Mouse (Mus musculus): ENCODE measurements around the gene Lrrc45. TPM values are rescaled to one million over a fixed set of nuclear protein-coding genes. Genes with fewer than 3 reads are reported as not detected.
"Not testable (repeated sequence)": the region's sequence is repeated elsewhere in the genome, so short reads cannot be mapped to it uniquely, and the experiment has no call there.

Gene Lrrc45
- total RNA-seq, 2 experiments from 2014 or later = 58.3 to 66.0 TPM

DNA sequence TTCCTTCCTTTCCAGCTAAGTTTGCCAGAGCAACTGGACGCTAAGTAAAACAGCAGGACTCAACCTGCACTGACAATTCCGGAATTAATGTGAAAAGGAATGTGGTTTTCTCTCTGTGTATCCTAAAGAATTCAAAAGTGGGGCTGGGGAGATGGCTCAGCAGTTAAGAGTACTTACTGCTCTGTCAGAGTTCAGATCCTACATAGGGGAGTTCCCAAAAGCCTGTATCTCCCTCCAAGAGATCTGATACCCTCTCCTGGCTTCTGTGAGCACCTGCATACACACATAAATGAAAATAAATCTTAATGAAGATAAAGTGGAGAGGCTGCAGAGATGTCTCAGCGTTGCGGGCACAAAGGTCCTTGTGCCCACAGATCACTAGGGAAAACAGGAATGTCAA, 37.9 kb downstream of the Lrrc45 start:
- intact Hi-C loops (cut with DNase I) = no loop called here
- DNase-seq (ENCODE audit: extremely low spot score in 1 of 2, low spot score in 2 of 2) = no peak

DNA sequence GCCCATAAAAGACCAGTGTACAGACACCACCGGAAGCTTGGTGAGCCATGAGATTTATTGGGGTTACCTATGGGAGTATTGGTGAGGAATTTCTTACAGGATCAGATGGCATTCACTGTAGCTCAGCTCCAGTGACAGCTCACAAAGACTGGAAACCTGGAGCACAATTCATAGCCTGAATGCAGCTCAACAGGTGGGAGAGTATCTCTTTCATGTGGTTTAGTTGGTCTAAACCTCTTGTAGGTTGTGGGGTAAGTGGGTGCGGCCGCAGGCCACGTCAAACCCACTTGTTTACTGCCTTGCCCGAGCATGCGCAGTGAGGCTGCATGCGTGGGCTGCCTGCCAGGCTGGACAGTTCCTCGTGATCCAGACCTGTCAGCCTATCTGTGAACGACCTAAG, 46.5 kb downstream of the Lrrc45 start:
- DNase-seq (ENCODE audit: extremely low spot score in 1 of 2, low spot score in 2 of 2) = no peak
- intact Hi-C loops (cut with DNase I) = no loop called here

DNA sequence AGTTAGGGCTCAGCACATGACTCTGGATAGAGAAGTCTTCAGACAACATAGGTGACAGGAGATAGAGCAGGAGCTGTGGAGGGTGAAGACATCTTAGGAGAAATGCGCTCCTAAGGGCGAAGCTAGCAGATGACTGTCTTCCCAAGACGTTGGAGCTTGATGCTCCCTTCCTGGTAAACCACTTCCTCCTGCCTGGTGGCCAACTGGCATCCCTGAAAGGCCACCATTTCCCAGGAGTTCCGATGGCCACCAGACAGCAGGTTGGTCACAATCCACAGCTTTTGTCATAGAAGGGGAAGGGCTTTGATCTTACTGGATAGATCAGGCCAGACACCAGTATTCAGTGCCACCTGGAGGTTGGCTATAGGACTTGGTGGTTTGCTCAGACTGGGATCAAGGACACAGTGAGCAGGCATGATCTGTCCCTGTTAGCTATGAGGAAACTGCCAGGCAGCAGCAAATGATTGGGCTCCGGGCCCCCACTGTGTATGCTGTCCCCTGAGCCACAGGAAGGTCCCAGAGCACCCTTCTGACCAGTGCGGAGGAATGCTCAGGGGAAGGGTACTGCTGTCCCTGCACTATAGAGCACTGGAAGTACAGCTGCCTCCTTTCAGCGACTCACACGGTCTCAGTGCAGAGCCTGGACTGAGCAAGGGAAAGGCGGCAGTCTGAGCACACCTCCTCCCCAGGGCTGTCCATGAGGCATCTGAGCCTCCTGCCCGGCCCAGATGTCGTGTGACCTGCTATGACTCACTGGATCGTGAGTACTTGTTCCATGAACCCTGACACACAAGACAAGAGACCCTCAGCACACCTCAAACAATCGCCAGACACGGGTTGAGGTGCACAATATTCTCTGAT, 48.3 kb downstream of the Lrrc45 start:
- intact Hi-C loops (cut with DNase I) = no loop called here
- no peak for DNase-seq (ENCODE audit: extremely low spot score in 1 of 2, low spot score in 2 of 2)

DNA sequence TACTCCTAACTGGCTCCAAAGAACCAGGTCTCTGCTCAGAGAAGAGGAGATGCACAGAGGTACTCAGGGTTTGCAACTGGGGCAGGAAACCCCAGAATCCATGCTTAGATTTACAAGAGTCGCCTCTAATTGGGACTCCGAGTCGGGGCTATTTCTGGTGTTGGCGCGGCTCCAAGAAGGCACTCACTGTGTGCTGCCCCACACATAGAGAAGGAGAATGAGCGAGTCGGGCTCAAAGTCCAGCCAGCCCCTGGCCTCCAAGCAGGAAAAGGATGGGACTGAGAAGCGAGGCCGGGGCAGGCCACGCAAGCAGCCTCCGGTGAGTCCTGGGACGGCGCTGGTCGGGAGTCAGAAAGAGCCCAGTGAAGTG, 48.9 kb downstream of the Lrrc45 start, which contains the start of gene Hmga1b:
TSS of gene Hmga1b (plus strand) at position 123 of the 370 bp plus-strand sequence.
- intact Hi-C loops (cut with DNase I); DNase-seq (ENCODE audit: extremely low spot score in 1 of 2, low spot score in 2 of 2): not testable (repeated sequence)

DNA sequence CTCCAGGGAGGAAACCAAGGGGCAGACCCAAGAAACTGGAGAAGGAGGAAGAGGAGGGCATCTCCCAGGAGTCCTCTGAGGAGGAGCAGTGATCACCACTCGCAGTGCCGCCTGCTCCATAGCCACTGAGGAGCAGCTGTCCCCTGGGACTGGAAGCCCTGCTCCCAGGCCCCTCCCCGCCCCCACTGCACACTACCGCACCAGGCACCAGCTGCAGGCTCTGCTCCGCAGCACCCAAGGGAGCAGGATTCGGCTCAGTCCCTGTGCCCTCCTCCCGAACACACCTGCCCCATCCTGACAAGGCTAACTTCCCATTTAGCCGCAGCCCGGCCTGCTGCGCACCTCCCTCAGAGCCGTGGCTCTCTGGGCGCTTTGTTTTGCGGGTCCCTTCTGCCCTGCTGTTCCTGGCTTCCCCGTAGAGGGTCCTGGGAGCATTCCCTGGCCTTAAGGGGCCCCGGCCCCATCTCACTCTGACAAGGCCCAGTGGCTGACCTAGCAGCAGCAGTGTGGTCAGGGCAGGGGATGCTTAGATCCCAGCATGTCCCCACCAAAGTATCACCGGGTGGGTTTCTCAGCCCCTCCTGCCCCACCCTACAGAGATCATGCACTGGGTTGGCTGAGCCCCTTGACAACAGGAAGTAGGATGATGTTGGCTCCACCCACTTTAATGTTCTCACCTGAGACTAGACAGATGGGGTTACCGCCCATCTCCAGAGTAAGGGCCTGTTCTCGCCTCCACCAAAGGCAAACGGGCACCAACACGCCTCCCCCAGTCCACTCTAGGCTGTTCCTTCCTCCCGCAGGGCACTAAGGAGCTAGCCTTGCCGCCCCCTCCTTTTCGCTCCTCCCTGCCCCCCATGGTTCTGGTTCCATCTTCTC, 49.6 kb downstream of the Lrrc45 start:
- intact Hi-C loops (cut with DNase I); DNase-seq (ENCODE audit: extremely low spot score in 1 of 2, low spot score in 2 of 2): not testable (repeated sequence)

DNA sequence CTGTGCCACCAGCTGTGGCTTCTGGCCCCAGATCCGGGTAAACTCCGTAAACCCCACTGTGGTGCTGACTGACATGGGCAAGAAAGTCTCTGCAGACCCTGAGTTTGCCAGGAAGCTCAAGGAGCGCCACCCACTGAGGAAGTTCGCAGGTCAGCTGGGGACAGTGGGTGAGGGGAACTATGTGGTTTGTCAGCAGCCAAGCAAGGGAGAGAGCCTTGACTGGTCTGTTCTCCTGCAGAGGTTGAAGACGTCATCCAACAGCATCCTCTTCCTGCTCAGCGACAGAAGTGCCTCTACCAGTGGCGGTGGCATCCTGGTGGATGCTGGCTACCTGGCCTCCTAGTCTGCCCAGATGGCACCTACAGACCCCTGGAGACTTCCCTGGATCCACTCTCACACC, 53.3 kb downstream of the Lrrc45 start:
- DNase-seq (ENCODE audit: extremely low spot score in 1 of 2, low spot score in 2 of 2); intact Hi-C loops (cut with DNase I): not testable (repeated sequence)

DNA sequence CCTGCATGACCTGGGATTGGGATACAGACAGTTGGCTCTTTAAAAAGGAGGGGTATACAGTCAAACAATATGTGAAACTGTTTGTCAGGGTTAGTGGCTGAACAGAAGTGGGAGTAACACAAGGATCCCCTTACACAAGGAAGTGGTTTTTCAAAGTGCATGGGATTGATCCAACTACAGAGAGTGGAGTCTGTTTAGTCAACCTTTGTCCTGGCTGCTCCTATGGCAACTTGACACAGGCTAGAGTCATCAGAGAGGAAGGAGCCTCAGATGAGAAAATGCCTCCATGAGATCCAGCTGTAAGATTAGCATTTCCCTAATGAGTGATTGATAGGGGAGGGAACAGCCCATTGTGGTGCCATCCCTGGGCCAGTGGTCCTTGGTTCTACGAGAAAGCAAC, 54.5 kb downstream of the Lrrc45 start:
- intact Hi-C loops (cut with DNase I) = no loop called here

More for the DNA sequence above, 54.5 kb downstream of the Lrrc45 start:
- no peak for DNase-seq (ENCODE audit: extremely low spot score in 1 of 2, low spot score in 2 of 2)

Other genes with a start within 250 kb of the Lrrc45 start
- 10 to 100 TPM; 60.9 to 61.0 TPM for gene Arl16, start 246.3 kb upstream of the Lrrc45 start, total RNA-seq (2021)
- 10 to 100 TPM; 76.6 to 79.1 TPM for gene Mrpl12, start 229.3 kb upstream of the Lrrc45 start, total RNA-seq (2021)
- 10 to 100 TPM; 23.4 to 26.6 TPM for gene Slc25a10, start 222.1 kb upstream of the Lrrc45 start, total RNA-seq (2021)
- under 1 TPM in 1 of 2 experiments, not detected in 1; 0.26 TPM for gene Gcgr, start 183.2 kb upstream of the Lrrc45 start, total RNA-seq (2021)
- gene Mcrip1, start 164.2 kb upstream of the Lrrc45 start, total RNA-seq (2021) = 100 to 1,000 TPM; 103 to 110 TPM
- not detected for gene Ppp1r27, start 162.8 kb upstream of the Lrrc45 start, total RNA-seq (2021)
- gene P4hb, start 140.7 kb upstream of the Lrrc45 start, total RNA-seq (2021) = 100 to 1,000 TPM; 136 to 138 TPM
- 100 to 1,000 TPM; 406 to 417 TPM for gene Arhgdia, start 132.3 kb upstream of the Lrrc45 start, total RNA-seq (2021)
- 10 to 100 TPM; 69.3 to 76.5 TPM for gene Alyref, start 115.6 kb upstream of the Lrrc45 start, total RNA-seq (2021)
- gene Anapc11, start 115.5 kb upstream of the Lrrc45 start, total RNA-seq (2021) = 100 to 1,000 TPM; 102 to 110 TPM
- not detected for gene Npb, start 105.4 kb upstream of the Lrrc45 start, total RNA-seq (2021)
- 100 to 1,000 TPM; 130 TPM for gene Pcyt2, start 96.0 kb upstream of the Lrrc45 start, total RNA-seq (2021)
- 10 to 100 TPM; 37.5 to 40.6 TPM for gene Sirt7, start 88.7 kb upstream of the Lrrc45 start, total RNA-seq (2021)
- gene Mafg, start 80.3 kb upstream of the Lrrc45 start, total RNA-seq (2021) = 10 to 100 TPM; 84.4 to 84.7 TPM
- 1 to 10 TPM; 3.0 to 3.8 TPM for gene Pycr1, start 70.2 kb upstream of the Lrrc45 start, total RNA-seq (2021)
- 1 to 10 TPM; 3.1 to 3.5 TPM for gene Myadml2, start 65.8 kb upstream of the Lrrc45 start, total RNA-seq (2021)
- 1 to 10 TPM; 4.2 to 5.7 TPM for gene Notum, start 52.8 kb upstream of the Lrrc45 start, total RNA-seq (2021)
- 10 to 100 TPM; 59.1 to 66.6 TPM for gene Aspscr1, start 41.0 kb upstream of the Lrrc45 start, total RNA-seq (2021)
- gene Cenpx, start 187 bp upstream of the Lrrc45 start, total RNA-seq (2021) = 10 to 100 TPM; 24.5 to 26.0 TPM
- gene Rac3, start 7.5 kb downstream of the Lrrc45 start, total RNA-seq (2021) = 100 to 1,000 TPM; 265 to 293 TPM
- gene Dcxr, start 13.4 kb downstream of the Lrrc45 start, total RNA-seq (2021) = 1 to 10 TPM; 5.9 to 6.4 TPM
- gene Cbr2, start 18.2 kb downstream of the Lrrc45 start, total RNA-seq (2021) = 1 to 10 TPM; 3.3 to 3.7 TPM
- gene Hmga1b, start 48.9 kb downstream of the Lrrc45 start, total RNA-seq (2021) = 10 to 100 TPM; 25.0 to 46.6 TPM
- gene Rfng, start 70.3 kb downstream of the Lrrc45 start, total RNA-seq (2021) = 10 to 100 TPM; 88.1 to 88.4 TPM
- 100 to 1,000 TPM; 147 to 148 TPM for gene Gps1, start 70.3 kb downstream of the Lrrc45 start, total RNA-seq (2021)
- gene Dus1l, start 82.5 kb downstream of the Lrrc45 start, total RNA-seq (2021) = 10 to 100 TPM; 37.4 to 40.7 TPM
- 100 to 1,000 TPM; 258 to 269 TPM for gene Fasn, start 110.6 kb downstream of the Lrrc45 start, total RNA-seq (2021)
- 1 to 10 TPM; 8.1 to 8.4 TPM for gene Ccdc57, start 218.9 kb downstream of the Lrrc45 start, total RNA-seq (2021)
- gene Slc16a3, start 234.6 kb downstream of the Lrrc45 start, total RNA-seq (2021) = 1 to 10 TPM; 3.6 to 5.1 TPM